8 mouse cellular contexts compared by ENCODE assay signal in the genomic region with DNA sequence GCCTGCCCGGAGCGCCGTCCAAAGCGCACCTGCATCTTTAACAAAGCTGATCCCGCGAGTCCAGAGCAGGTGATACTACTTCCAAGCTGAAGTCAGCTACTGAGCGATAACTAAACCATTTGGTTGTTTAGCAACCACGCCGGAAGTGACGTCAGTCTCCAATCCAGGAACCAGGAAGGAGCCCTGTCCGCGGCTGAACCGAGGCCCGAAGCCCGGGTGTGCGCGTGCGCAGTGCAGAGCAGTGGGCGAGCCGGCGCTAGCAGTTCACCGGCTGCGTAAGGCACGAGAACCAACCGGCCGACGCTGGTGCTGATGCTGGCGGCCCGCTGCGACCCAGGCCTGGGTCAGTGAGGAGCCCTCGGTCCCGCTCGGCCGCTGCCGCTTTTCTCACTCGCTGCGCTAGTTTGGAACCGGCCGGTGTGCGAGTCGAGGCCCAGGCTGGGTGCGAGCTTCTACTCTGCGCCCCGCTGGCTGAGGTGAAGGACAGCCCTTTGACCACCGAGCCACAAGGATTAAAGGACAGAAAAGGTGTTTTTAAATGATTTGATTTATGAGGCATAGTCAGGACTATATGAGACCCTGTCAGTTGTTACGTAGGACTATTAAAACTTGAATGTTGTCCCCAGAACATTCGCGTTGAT. TPM values are rescaled to one million over a fixed set of nuclear protein-coding genes. Genes with fewer than 3 reads are reported as not detected.
DNase-seq lines count a peak whose midpoint lies in the region; ATAC-seq and TF ChIP-seq lines count a peak whose summit lies in the region.

A gene (minus strand): TSS at position 147 of the 641 bp plus-strand sequence.
A gene (plus strand): TSS at position 195 of the 641 bp plus-strand sequence.

- H3K4me1 ChIP-seq in erythroblast, embryonic 14.5 days (ENCODE audit: control insufficient read depth): peaks cover 20% of the 10 kb centered on the region
- no peaks in the 10 kb centered on the region for H3K4me1 ChIP-seq in heart, embryonic 11.5 days (ENCODE audit: control insufficient read depth, insufficient read depth, low read length)
- H3K4me1 ChIP-seq in kidney, embryonic 16.5 days (ENCODE audit: insufficient read depth, low read length): peaks cover 10% of the 10 kb centered on the region
- H3K4me1 ChIP-seq in liver, adult 2 months (ENCODE audit: control insufficient read depth, insufficient read depth, low read length): peaks cover 2% of the 10 kb centered on the region; the same call in 1 of the 2 replicates

- peak; percentile 75; the same call in 1 of the 2 replicates for TF ChIP-seq POLR2A in brain, embryonic 14.5 days (IDR thresholded peaks at IDR 0.05; ENCODE audit: borderline replicate concordance, extremely low read depth, insufficient read depth, insufficient read length, poor library complexity, severe bottlenecking)
- TF ChIP-seq POLR2A in liver, adult 2 months (IDR thresholded peaks at IDR 0.05; ENCODE audit: extremely low read depth, insufficient read depth, low read length): peak; percentile 74; the same call in 1 of the 2 replicates
- peak; percentile 96 for TF ChIP-seq POLR2A in myocyte (IDR thresholded peaks at IDR 0.05; ENCODE audit: insufficient read length, low read depth)

- no peaks in the 10 kb centered on the region for H3K9me3 ChIP-seq in erythroblast, embryonic 14.5 days (ENCODE audit: control insufficient read depth, low read length)
- no peaks in the 10 kb centered on the region for H3K9me3 ChIP-seq in heart, embryonic 11.5 days (replicated peaks; ENCODE audit: control insufficient read depth, low read length)
- H3K9me3 ChIP-seq in kidney, embryonic 16.5 days (ENCODE audit: low read length): no peaks in the 10 kb centered on the region

- H3K79me3 ChIP-seq in C2C12 (ENCODE audit: low read depth): no peaks in the 10 kb centered on the region

- H3K27me3 ChIP-seq in C2C12 (ENCODE audit: control insufficient read depth, insufficient read depth, insufficient read length) (no peaks in the 10 kb centered on the region), myocyte (ENCODE audit: control insufficient read depth, insufficient read depth, insufficient read length) (no peaks in the 10 kb centered on the region)
- no peaks in the 10 kb centered on the region for H3K27me3 ChIP-seq in erythroblast, embryonic 14.5 days (ENCODE audit: control insufficient read depth)
- no peaks in the 10 kb centered on the region for H3K27me3 ChIP-seq in heart, embryonic 11.5 days (ENCODE audit: control insufficient read depth, insufficient read depth, low read length)
- no peaks in the 10 kb centered on the region for H3K27me3 ChIP-seq in kidney, embryonic 16.5 days (ENCODE audit: insufficient read depth, low read length)
- no peaks in the 10 kb centered on the region for H3K27me3 ChIP-seq in liver, adult 2 months (ENCODE audit: control insufficient read depth, insufficient read depth, low read length)
- no peaks in the 10 kb centered on the region for H3K27me3 ChIP-seq in splenic B cell, adult 2 months (ENCODE audit: control insufficient read depth, insufficient read depth, low read length, poor library complexity, severe bottlenecking)

- H3K4me3 ChIP-seq in C2C12 (ENCODE audit: insufficient read depth, poor library complexity, severe bottlenecking) (peak within 1 kb of the TSS; percentile 67), myocyte (peak within 1 kb of the TSS; percentile 56)
- peak within 1 kb of the TSS; percentile 91 for H3K4me3 ChIP-seq in erythroblast, embryonic 14.5 days (replicated peaks)
- peak within 1 kb of the TSS; percentile 78 for H3K4me3 ChIP-seq in heart, embryonic 11.5 days (ENCODE audit: low read depth, low read length)
- H3K4me3 ChIP-seq in kidney, embryonic 16.5 days (ENCODE audit: low read length): peak within 1 kb of the TSS; percentile 87
- peak within 1 kb of the TSS; percentile 70 for H3K4me3 ChIP-seq in liver, adult 2 months (ENCODE audit: insufficient read depth, low read depth, low read length)

- H3K79me2 ChIP-seq in C2C12 (ENCODE audit: control insufficient read depth, insufficient read depth): peaks cover 5% of the 10 kb centered on the region
- H3K79me2 ChIP-seq in liver, adult 2 months (ENCODE audit: control insufficient read depth, insufficient read depth, low read length): no peaks in the 10 kb centered on the region
- H3K79me2 ChIP-seq in myocyte (ENCODE audit: control insufficient read depth, insufficient read depth): no peaks in the 10 kb centered on the region

- H3ac ChIP-seq in C2C12 (ENCODE audit: control insufficient read depth, insufficient read length, low read depth) (peak within 1 kb of the TSS; percentile 69), myocyte (ENCODE audit: control insufficient read depth, insufficient read length) (peak within 1 kb of the TSS; percentile 83)

- 2% methylated on average over 48 of the region's 48 CpGs for WGBS in heart, embryonic 11.5 days (ENCODE audit: insufficient replicate concordance)
- under 1% methylated on average over 48 of the region's 48 CpGs for WGBS in kidney, embryonic 16.5 days
- WGBS in liver, adult 2 months: 1% methylated on average over 48 of the region's 48 CpGs

- peaks cover 17% of the 10 kb centered on the region for H3K36me3 ChIP-seq in C2C12 (ENCODE audit: control insufficient read depth, insufficient read depth)
- peaks cover 22% of the 10 kb centered on the region for H3K36me3 ChIP-seq in erythroblast, embryonic 14.5 days (ENCODE audit: control insufficient read depth)
- peaks cover 4% of the 10 kb centered on the region; the same call in 1 of the 2 replicates for H3K36me3 ChIP-seq in heart, embryonic 11.5 days (ENCODE audit: control insufficient read depth, insufficient read depth, low read length)
- H3K36me3 ChIP-seq in kidney, embryonic 16.5 days (ENCODE audit: insufficient read depth, low read length): peaks cover 18% of the 10 kb centered on the region
- peaks cover 19% of the 10 kb centered on the region for H3K36me3 ChIP-seq in liver, adult 2 months (ENCODE audit: control insufficient read depth, insufficient read depth, low read length)
- H3K36me3 ChIP-seq in myocyte (ENCODE audit: control insufficient read depth, insufficient read depth): peaks cover 7% of the 10 kb centered on the region
- H3K36me3 ChIP-seq in splenic B cell, adult 2 months (ENCODE audit: control insufficient read depth, insufficient read depth, low read length, poor library complexity, severe bottlenecking): peaks cover 2% of the 10 kb centered on the region; the same call in 1 of the 2 replicates

- ATAC-seq in heart, embryonic 11.5 days (replicated peaks; ENCODE audit: insufficient number of reproducible peaks, low FRiP score, low TSS enrichment): peak; percentile 95
- peak; percentile 97 for ATAC-seq in kidney, embryonic 16.5 days (ENCODE audit: low FRiP score, low TSS enrichment)

- peak within 1 kb of the TSS; percentile 81 for H3K27ac ChIP-seq in heart, embryonic 11.5 days (ENCODE audit: low read depth, low read length)
- peak within 1 kb of the TSS; percentile 88 for H3K27ac ChIP-seq in kidney, embryonic 16.5 days (ENCODE audit: low read length)
- peak within 1 kb of the TSS; percentile 56 for H3K27ac ChIP-seq in liver, adult 2 months (replicated peaks; ENCODE audit: insufficient read depth, low read depth, low read length)

- peak; percentile 99 for DNase-seq in brain, embryonic 14.5 days (ENCODE audit: low read depth)
- peak; percentile 97 for DNase-seq in liver, adult 2 months (ENCODE audit: extremely low read depth, low read depth, low spot score)
- DNase-seq in splenic B cell, adult 2 months (ENCODE audit: low read depth, low spot score): peak; percentile 99

- H3K4me2 ChIP-seq in heart, embryonic 11.5 days: peak within 1 kb of the TSS; percentile 71
- H3K4me2 ChIP-seq in kidney, embryonic 16.5 days (replicated peaks; ENCODE audit: low read depth, low read length): peak within 1 kb of the TSS; percentile 90
- H3K4me2 ChIP-seq in myocyte (ENCODE audit: low read depth): peak within 1 kb of the TSS; percentile 95

- H3K9ac ChIP-seq in heart, embryonic 11.5 days (ENCODE audit: low read depth, low read length): peak within 1 kb of the TSS; percentile 89
- peak within 1 kb of the TSS; percentile 86 for H3K9ac ChIP-seq in kidney, embryonic 16.5 days (replicated peaks; ENCODE audit: low read length)
- peak within 1 kb of the TSS; percentile 78 for H3K9ac ChIP-seq in liver, adult 2 months (ENCODE audit: low read depth, low read length)

- no peak for TF ChIP-seq CTCF in C2C12 (IDR thresholded peaks at IDR 0.05; ENCODE audit: control insufficient read depth, insufficient read depth, insufficient read length)
- TF ChIP-seq CTCF in brain, embryonic 14.5 days (IDR thresholded peaks at IDR 0.05; ENCODE audit: borderline replicate concordance, extremely low read depth, insufficient read depth, insufficient read length): no peak
- no peak for TF ChIP-seq CTCF in liver, adult 2 months (IDR thresholded peaks at IDR 0.05; ENCODE audit: low read depth, low read length)

TF ChIP-seq in C2C12, 6 proteins besides CTCF, POLR2A, EP300 and RAD21 (continues in another document):
- TF ChIP-seq USF1 (IDR thresholded peaks at IDR 0.05; ENCODE audit: low read depth) (no peak), MAX (IDR thresholded peaks at IDR 0.05) (no peak), MYOD1 (IDR thresholded peaks at IDR 0.05; ENCODE audit: control insufficient read depth, insufficient read length, low read depth) (no peak)

TF ChIP-seq in myocyte, 11 proteins besides CTCF, POLR2A, EP300 and RAD21 (continues in another document):
- TF ChIP-seq CEBPB (IDR thresholded peaks at IDR 0.05; ENCODE audit: insufficient read depth, poor library complexity, severe bottlenecking) (no peak), MYOG (IDR thresholded peaks at IDR 0.05; ENCODE audit: control insufficient read depth in 1 of 3, insufficient read depth in 1 of 3, insufficient read length in 2 of 3, low read depth in 2 of 3) (no peak), POLR2AphosphoS2 (IDR thresholded peaks at IDR 0.05; ENCODE audit: insufficient read length, low read depth) (peak; percentile 98)

RNA-seq across cellular contexts. Expression of the first gene that starts in this region (rescaled TPM):
- polyA plus RNA-seq in C2C12 (2012; fragmentation: generic; extraction: Trizol) (0.26 TPM), myocyte (2012; fragmentation: generic; extraction: Trizol) (0.58 TPM)
- polyA plus RNA-seq in brain, embryonic 14.5 days (2012; rRNA removed): 2.1 and 3.5 TPM in 2 replicates
- not detected in 2 replicates for polyA plus RNA-seq in erythroblast, embryonic 14.5 days (2012)
- 1.0 and 2.0 TPM in 2 replicates for polyA plus RNA-seq in heart, embryonic 11.5 days (2014; fragmentation: Nextera tagmentation; extraction: Ambion mirVana)
- polyA plus RNA-seq in kidney, embryonic 16.5 days (2015; fragmentation: Nextera tagmentation; extraction: Ambion mirVana): 1.4 and 3.3 TPM in 2 replicates
- total RNA-seq in liver, adult 2 months (2014; rRNA removed): 0.13 and 0.37 TPM in 2 replicates
- polyA plus RNA-seq in liver, adult 2 months (2012; rRNA removed): not detected in 2 replicates

RNA-seq across cellular contexts. Expression of the second gene that starts in this region (rescaled TPM):
- 9.0 TPM for polyA plus RNA-seq in C2C12 (2012; fragmentation: generic; extraction: Trizol)
- 46.7 and 51.7 TPM in 2 replicates for polyA plus RNA-seq in brain, embryonic 14.5 days (2012; rRNA removed)
- 0.64 and 0.77 TPM in 2 replicates for polyA plus RNA-seq in erythroblast, embryonic 14.5 days (2012)
- 23.4 and 23.7 TPM in 2 replicates for polyA plus RNA-seq in heart, embryonic 11.5 days (2014; fragmentation: Nextera tagmentation; extraction: Ambion mirVana)
- polyA plus RNA-seq in kidney, embryonic 16.5 days (2015; fragmentation: Nextera tagmentation; extraction: Ambion mirVana): 24.5 and 24.9 TPM in 2 replicates
- total RNA-seq in liver, adult 2 months (2014; rRNA removed): 29.6 and 34.4 TPM in 2 replicates
- polyA plus RNA-seq in liver, adult 2 months (2012; rRNA removed): 36.0 and 39.8 TPM in 2 replicates
- polyA plus RNA-seq in myocyte (2012; fragmentation: generic; extraction: Trizol): 11.5 TPM

Comparison
In these comparisons a context has a peak if more than half of its experiments do, and no peak if none do; other contexts are left out.
1. Peak in every context shown above with its lines: DNase-seq, ATAC-seq, H3K4me3 ChIP-seq and H3K27ac ChIP-seq.